Mouse (Mus musculus): ENCODE data around the gene Vps41. TPM values are rescaled to one million over a fixed set of nuclear protein-coding genes. Genes with fewer than 3 reads are reported as not detected.
A peak's percentile ranks its signal among the peaks of the same experiment; 100 is the strongest.

Gene Vps41
- polyA plus RNA-seq, 1 experiment from 2014 or later: 116 TPM

DNA sequence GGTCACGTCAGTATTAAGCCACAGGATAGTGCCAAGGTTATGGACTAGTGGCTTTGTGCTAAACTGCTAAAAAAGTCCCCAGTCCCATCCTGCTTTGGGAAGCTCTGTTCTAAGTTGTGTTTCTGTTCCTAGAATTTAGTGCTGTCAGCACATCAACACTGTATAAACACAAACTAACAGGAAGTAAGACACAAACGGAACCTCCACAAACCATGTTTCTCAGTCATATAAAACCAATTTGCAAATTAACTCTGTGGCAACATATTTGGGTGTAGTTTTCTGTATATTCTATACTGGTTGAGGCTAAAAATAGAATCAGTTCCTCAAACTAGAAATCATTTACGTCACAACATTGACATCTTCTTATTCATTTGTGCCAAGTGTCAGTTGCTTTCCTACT lies 83.3 kb downstream of the Vps41 start:
- ATAC-seq (ENCODE audit: low FRiP score, low read depth): no peak
- H3K9me3 ChIP-seq: no peaks in the 10 kb centered on the region

DNA sequence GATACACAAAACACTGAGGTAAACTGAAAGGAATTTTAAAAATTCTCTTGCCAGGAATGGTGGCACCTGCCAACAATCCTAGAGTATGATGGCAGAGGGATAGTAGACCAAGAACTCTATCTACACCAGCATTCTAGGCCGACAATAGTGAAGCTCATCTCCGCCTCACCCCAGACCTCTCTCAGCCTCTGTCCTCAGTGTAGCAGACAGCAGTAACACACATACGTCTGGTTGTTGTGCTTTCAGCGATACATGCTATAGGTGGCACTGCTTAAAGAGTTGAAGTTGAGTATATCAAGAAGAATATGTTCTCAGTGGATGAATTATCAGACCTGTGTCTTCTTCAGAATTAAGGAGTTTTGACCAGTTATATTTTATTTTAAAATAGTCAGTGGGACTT lies 92.4 kb downstream of the Vps41 start:
- Histone ChIP-seq H3K4me1 (replicated peaks) (peaks cover 4% of the 10 kb centered on the region; the same call in 1 of the 2 replicates), H3K27ac (replicated peaks) (no peak overlapping the region), H3K9me3 (no peaks in the 10 kb centered on the region), H3K36me3 (peaks cover under 1% of the 10 kb centered on the region; the same call in 1 of the 2 replicates), H3K9ac (no peak overlapping the region), H3K4me3 (no peak overlapping the region), H3K27me3 (no peaks in the 10 kb centered on the region), H3K4me2 (no peak overlapping the region)
- 81% methylated on average over 4 of the region's 4 CpGs for WGBS
- no peak; the same call in 1 of the 2 replicates for ATAC-seq (ENCODE audit: low FRiP score, low read depth)

More for the DNA sequence above, 83.3 kb downstream of the Vps41 start:
- H3K27ac ChIP-seq (replicated peaks): no peak overlapping the region
- no peak overlapping the region for H3K4me2 ChIP-seq
- H3K36me3 ChIP-seq: no peaks in the 10 kb centered on the region
- WGBS: 87% methylated on average over 3 of the region's 3 CpGs
- H3K27me3 ChIP-seq: no peaks in the 10 kb centered on the region
- no peak overlapping the region for H3K9ac ChIP-seq
- no peaks in the 10 kb centered on the region for H3K4me1 ChIP-seq (replicated peaks)
- no peak overlapping the region for H3K4me3 ChIP-seq

DNA sequence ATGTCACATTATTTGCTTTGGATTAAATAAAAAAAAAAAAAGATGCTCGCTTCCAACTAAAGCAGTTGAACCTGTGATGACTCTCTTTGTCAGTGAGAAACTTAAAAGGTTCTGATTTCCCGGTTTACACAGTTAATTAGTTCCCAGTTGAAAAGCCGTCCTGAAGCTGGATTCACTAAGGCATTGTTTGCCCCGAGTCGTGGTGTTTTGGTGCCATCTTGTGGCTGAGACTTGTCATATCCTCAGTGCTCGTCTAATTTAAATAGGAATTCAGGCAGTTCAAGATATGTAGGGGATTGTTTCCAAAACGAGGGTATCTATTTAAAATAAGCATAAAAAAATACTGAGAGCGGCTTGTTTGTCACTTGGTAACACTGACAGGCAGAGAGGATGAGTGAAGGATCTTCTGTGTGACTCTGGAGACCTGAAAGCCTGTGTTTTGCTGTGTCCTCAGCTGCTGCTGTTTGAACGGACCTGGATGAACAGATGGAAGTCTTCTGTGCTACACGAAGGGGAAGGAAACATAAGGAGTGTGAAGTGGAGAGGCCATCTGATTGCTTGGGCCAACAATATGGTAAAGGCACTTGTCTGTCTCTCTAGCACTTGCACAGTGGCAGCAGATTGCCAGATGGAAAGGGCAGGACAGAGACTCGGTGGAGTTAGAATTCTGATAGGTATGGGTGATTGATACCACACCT lies 93.0 kb downstream of the Vps41 start:
- no peak overlapping the region; the same call in 1 of the 2 replicates for H3K9ac ChIP-seq
- no peak overlapping the region for H3K4me3 ChIP-seq
- no peak overlapping the region for H3K4me2 ChIP-seq
- peaks cover 4% of the 10 kb centered on the region; the same call in 1 of the 2 replicates for H3K4me1 ChIP-seq (replicated peaks)
- no peaks in the 10 kb centered on the region for H3K9me3 ChIP-seq
- ATAC-seq (ENCODE audit: low FRiP score, low read depth): peak; percentile 93
- 17% methylated on average over 11 of the region's 11 CpGs for WGBS
- H3K27ac ChIP-seq (replicated peaks): no peak overlapping the region
- no peaks in the 10 kb centered on the region for H3K27me3 ChIP-seq
- peaks cover 7% of the 10 kb centered on the region; the same call in 1 of the 2 replicates for H3K36me3 ChIP-seq

DNA sequence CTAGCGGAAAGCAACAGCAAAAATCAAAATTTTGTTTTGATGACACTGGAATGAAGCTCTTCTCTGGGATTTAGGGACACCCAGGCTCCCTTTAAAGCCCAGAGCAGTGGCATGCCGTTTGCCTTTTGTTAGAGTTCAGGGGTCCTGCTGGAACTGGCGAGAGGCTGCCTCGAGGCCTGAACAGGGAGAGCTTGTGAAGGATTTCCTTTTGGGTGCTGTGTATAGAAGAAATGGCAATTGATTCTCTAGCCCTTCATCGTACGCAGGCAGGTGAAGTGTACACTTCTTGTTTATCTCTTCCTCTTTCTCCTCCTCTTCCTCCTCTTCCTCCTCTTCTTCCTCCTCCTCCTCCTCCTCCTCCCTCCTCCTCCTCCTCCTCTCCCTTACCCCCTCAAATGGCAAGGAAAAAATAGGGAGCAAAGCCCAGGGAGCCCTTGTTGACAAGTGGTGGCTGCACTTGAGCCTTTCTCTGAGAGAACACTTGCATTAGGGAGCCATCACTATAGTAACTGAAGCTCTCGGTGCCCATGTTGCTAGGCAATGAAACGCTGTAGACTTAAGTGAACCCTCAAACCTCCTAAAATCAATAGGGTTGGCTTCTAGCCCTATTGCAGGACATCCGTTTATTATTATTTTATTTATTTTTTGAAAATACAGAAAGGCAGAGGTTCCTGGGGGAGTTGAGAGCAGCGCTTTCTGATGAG lies 107.5 kb downstream of the Vps41 start:
- Histone ChIP-seq H3K9me3 (no peaks in the 10 kb centered on the region), H3K4me2 (no peak overlapping the region), H3K27me3 (no peaks in the 10 kb centered on the region), H3K27ac (replicated peaks) (0 out of 2 replicates have a peak overlapping the region, but pooled peaks have one; percentile 7), H3K4me1 (replicated peaks) (peaks cover 5% of the 10 kb centered on the region; the same call in 1 of the 2 replicates), H3K36me3 (peaks cover 6% of the 10 kb centered on the region), H3K4me3 (no peak overlapping the region), H3K9ac (no peak overlapping the region)
- 56% methylated on average over 10 of the region's 10 CpGs for WGBS
- peak; percentile 80; the same call in 1 of the 2 replicates for ATAC-seq (ENCODE audit: low FRiP score, low read depth)

DNA sequence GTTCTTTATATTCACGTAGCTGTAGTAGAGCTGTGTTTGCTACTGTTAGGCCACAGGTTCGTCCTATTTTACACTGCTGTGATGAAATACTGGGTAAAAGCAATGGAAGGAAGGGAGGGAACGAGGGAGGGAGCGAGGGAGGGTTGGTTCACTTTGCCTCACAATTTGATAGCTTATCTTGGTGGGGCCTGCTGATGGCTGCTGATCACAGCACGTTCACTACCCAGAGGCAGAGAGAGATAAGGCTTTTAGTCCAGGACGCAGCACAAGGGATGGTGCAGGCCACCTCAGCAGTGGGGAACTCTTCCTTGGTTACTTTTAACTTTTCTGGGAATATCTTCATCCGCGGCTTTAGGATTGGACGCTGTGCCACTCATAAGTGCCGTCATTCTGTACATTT lies 109.9 kb downstream of the Vps41 start:
- no peak overlapping the region for H3K4me3 ChIP-seq
- no peak overlapping the region for H3K9ac ChIP-seq
- no peak overlapping the region for H3K27ac ChIP-seq (replicated peaks)
- 95% methylated on average over 10 of the region's 10 CpGs for WGBS
- no peaks in the 10 kb centered on the region for H3K9me3 ChIP-seq
- H3K27me3 ChIP-seq: no peaks in the 10 kb centered on the region
- H3K36me3 ChIP-seq: peaks cover 8% of the 10 kb centered on the region
- H3K4me1 ChIP-seq (replicated peaks): peaks cover 5% of the 10 kb centered on the region; the same call in 1 of the 2 replicates
- H3K4me2 ChIP-seq: no peak overlapping the region
- no peak for ATAC-seq (ENCODE audit: low FRiP score, low read depth)

DNA sequence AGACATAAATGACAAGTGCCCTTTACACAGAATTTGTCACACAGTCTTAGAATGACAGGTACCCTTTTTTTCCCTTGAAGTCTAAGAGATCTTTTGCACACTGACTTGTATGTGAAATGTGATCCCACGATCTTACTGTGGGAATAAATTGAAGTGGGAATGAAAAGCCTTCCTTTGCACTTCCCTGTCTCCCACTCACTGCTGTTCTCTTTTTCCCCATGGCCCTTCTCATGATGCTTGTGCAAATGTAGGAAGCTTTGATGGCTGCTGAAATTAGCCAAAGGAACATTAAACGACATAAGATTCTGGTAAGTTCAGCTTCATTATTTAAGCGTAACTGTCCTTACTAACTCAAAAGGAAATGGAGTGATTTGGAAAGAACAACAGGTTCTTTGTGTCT lies 113.4 kb downstream of the Vps41 start:
- ATAC-seq (ENCODE audit: low FRiP score, low read depth): no peak
- peaks cover 8% of the 10 kb centered on the region for H3K36me3 ChIP-seq
- WGBS: 84% methylated on average over 3 of the region's 3 CpGs

DNA sequence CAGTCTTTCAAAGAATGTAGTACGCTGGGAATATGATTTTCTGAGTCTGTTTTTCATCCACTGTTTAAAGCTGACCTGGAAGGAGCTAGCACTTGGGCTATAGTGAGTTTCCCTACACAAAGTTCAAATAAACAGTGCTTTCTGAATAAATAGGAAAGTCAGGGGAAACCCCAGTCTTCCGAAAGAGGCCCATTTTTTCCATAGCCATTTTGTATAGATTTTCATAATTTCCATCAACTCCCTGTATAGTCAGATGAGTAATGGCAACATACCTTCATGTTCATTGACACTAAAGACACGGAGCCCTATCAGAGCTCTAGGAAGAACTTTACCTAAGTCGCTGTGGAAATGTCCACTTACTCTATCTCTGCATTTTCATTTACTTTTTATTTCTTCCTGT lies 122.1 kb downstream of the Vps41 start:
- no peak overlapping the region for H3K4me3 ChIP-seq
- ATAC-seq (ENCODE audit: low FRiP score, low read depth): no peak
- no peaks in the 10 kb centered on the region for H3K4me1 ChIP-seq (replicated peaks)
- H3K9ac ChIP-seq: no peak overlapping the region
- H3K4me2 ChIP-seq: no peak overlapping the region
- WGBS: 96% methylated on average over 4 of the region's 4 CpGs
- no peaks in the 10 kb centered on the region for H3K36me3 ChIP-seq
- no peaks in the 10 kb centered on the region for H3K27me3 ChIP-seq
- H3K9me3 ChIP-seq: no peaks in the 10 kb centered on the region
- no peak overlapping the region for H3K27ac ChIP-seq (replicated peaks)

More for the DNA sequence above, 113.4 kb downstream of the Vps41 start:
- no peak overlapping the region for H3K4me2 ChIP-seq
- H3K4me3 ChIP-seq: no peak overlapping the region
- no peak overlapping the region for H3K9ac ChIP-seq
- H3K27ac ChIP-seq (replicated peaks): no peak overlapping the region
- no peaks in the 10 kb centered on the region for H3K27me3 ChIP-seq
- H3K4me1 ChIP-seq (replicated peaks): no peaks in the 10 kb centered on the region
- H3K9me3 ChIP-seq: no peaks in the 10 kb centered on the region

DNA sequence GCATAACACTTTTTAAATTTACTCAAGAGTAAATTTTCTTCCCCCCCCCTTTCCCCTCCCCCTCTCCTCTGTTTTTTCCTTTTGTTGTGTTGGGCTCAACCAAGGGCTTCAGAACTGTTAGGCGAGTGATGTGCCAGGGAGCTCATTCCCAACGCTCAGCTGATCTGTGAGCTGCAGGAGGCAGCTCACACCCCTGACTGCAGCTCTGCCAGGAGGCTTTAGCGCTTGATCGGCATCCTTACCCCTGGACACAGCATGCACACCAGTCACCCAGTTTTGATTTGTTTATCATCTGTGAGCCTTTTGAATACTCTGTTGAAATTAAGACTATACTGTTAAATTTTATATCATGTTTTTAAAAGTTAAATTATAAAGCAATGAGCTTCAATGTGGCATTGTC lies 123.3 kb downstream of the Vps41 start:
- Histone ChIP-seq H3K27ac (replicated peaks) (no peak overlapping the region), H3K36me3 (0 out of 2 replicates have a peak, but pooled peaks cover 6% of the 10 kb centered on the region), H3K9ac (no peak overlapping the region), H3K9me3 (no peaks in the 10 kb centered on the region), H3K27me3 (no peaks in the 10 kb centered on the region), H3K4me1 (replicated peaks) (no peaks in the 10 kb centered on the region), H3K4me2 (no peak overlapping the region), H3K4me3 (no peak overlapping the region)
- ATAC-seq (ENCODE audit: low FRiP score, low read depth): no peak
- 56% methylated on average over 4 of the region's 4 CpGs for WGBS

DNA sequence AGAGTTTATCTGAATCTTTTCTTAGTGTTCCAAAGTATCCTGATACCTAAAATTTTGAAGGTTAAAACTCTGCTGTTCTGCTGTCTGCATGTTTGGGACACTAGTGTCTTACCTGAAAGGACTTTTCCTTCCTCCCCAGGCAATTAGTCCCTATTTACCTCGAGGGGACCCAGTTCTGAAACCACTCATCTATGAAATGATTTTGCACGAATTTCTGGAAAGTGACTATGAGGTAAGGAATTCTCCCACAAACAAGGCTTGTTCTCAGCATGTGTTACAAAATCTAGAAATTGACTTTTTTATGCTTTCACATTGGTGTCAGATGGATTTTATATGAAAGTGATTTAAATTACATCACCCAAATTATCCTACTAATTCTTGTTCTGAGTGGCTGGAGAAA lies 123.9 kb downstream of the Vps41 start:
- ATAC-seq (ENCODE audit: low FRiP score, low read depth): no peak
- H3K9me3 ChIP-seq: no peaks in the 10 kb centered on the region
- no peak overlapping the region for H3K4me2 ChIP-seq
- H3K4me3 ChIP-seq: no peak overlapping the region
- H3K4me1 ChIP-seq (replicated peaks): no peaks in the 10 kb centered on the region
- 58% methylated on average over 2 of the region's 2 CpGs for WGBS
- peaks cover 13% of the 10 kb centered on the region; the same call in 1 of the 2 replicates for H3K36me3 ChIP-seq
- H3K27me3 ChIP-seq: no peaks in the 10 kb centered on the region
- no peak overlapping the region for H3K27ac ChIP-seq (replicated peaks)
- H3K9ac ChIP-seq: no peak overlapping the region

DNA sequence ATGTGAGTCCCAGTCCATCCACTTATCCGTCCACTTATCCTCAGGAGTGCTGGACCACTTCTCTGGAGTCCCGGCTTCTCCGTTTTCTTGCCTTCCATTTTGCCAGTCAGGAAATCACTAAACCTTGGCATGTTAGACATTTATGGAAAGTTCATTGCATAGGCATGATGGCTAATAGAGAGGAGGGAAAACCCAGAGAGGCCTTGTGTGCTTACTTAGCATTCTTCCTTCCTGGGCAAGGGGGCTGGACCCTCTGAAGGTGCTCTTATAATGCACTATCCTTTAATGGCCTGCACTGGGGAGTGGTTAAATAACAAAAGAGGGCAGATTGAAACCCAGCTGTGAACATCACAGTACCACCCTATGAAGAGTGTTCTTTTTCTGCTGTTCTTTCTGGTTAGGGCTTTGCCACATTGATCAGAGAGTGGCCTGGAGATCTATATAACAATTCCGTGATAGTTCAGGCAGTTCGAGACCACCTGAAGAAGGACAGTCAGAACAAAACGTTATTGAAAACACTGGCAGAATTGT lies 124.7 kb downstream of the Vps41 start:
- ATAC-seq (ENCODE audit: low FRiP score, low read depth): no peak
- WGBS: 90% methylated on average over 6 of the region's 6 CpGs
- H3K9ac ChIP-seq: no peak overlapping the region
- peaks cover 18% of the 10 kb centered on the region; the same call in 1 of the 2 replicates for H3K36me3 ChIP-seq
- H3K9me3 ChIP-seq: no peaks in the 10 kb centered on the region
- H3K4me3 ChIP-seq: no peak overlapping the region
- no peaks in the 10 kb centered on the region for H3K4me1 ChIP-seq (replicated peaks)
- no peaks in the 10 kb centered on the region for H3K27me3 ChIP-seq
- H3K4me2 ChIP-seq: no peak overlapping the region
- no peak overlapping the region for H3K27ac ChIP-seq (replicated peaks)

DNA sequence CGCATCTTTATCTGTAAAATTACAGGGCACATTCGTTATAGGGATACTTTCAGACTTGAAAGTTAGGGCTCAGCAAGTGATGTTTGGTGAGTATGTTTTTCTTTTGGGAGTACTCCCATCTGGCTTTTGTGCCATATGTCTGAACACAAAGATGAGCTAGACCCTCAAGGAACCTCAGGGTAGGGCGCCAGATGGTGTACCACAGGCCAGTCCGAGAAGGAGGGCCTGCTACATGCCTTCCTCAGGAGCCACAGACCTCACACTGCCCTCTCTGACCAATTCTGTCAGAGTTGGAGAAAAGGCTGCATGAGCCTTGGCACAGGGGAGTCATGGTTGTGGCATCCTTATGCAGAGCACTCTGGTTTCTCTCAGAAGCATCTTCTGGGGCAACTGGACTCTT lies 125.5 kb downstream of the Vps41 start:
- ATAC-seq (ENCODE audit: low FRiP score, low read depth): no peak
- Histone ChIP-seq H3K4me2 (no peak overlapping the region), H3K4me1 (replicated peaks) (no peaks in the 10 kb centered on the region), H3K27ac (replicated peaks) (no peak overlapping the region), H3K9ac (no peak overlapping the region), H3K27me3 (no peaks in the 10 kb centered on the region), H3K36me3 (peaks cover 21% of the 10 kb centered on the region; the same call in 1 of the 2 replicates), H3K9me3 (no peaks in the 10 kb centered on the region), H3K4me3 (no peak overlapping the region)
- 86% methylated on average over 4 of the region's 4 CpGs for WGBS

DNA sequence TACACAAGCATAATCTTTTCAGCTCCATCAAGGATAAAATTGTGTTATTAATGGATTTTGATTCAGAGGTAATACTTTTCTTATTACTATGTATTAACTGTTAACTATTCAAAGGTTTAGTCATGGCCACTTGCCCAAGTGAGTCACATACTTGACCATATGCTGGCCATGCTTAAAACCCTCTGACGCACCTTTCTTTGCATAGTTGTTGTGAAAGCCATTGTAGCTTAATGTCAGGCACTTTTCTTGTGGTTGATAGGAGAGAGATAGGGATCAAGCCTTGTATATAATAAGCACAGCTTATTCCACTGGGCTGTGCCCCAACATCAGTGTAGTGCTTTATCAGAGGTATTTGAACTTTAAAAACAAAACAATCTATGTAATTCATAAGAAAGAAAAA lies 126.5 kb downstream of the Vps41 start:
- H3K9ac ChIP-seq: no peak overlapping the region
- no peaks in the 10 kb centered on the region for H3K9me3 ChIP-seq

More for the DNA sequence above, 126.5 kb downstream of the Vps41 start:
- Histone ChIP-seq H3K27me3 (no peaks in the 10 kb centered on the region), H3K27ac (replicated peaks) (no peak overlapping the region), H3K36me3 (peaks cover 22% of the 10 kb centered on the region; the same call in 1 of the 2 replicates), H3K4me1 (replicated peaks) (no peaks in the 10 kb centered on the region), H3K4me3 (no peak overlapping the region), H3K4me2 (no peak overlapping the region)
- ATAC-seq (ENCODE audit: low FRiP score, low read depth): no peak
- 96% methylated on average over 1 of the region's 1 CpGs for WGBS

Measured in hindbrain, embryonic 15.5 days (tissue).